Mouse (Mus musculus): ENCODE results near the gene Vac14. TPM values are rescaled to one million over a fixed set of nuclear protein-coding genes. Genes with fewer than 3 reads are reported as not detected.

Gene Vac14
- polyA plus RNA-seq, 1 experiment from 2014 or later = 12.6 TPM

GRCm38 (mm10) chr8:110718969-110719670 lies 100.7 kb downstream of the Vac14 start:
- H3K36me3 ChIP-seq = no peaks in the 10 kb centered on the region
- no peaks in the 10 kb centered on the region for H3K9me3 ChIP-seq (replicated peaks)
- 41% methylated on average over 12 of the region's 12 CpGs for WGBS
- H3K4me2 ChIP-seq = no peak overlapping the region
- H3K27me3 ChIP-seq = no peaks in the 10 kb centered on the region
- no peak overlapping the region for H3K4me3 ChIP-seq
- H3K9ac ChIP-seq = no peak overlapping the region
- H3K4me1 ChIP-seq (replicated peaks) = peaks cover 83% of the 10 kb centered on the region
- H3K27ac ChIP-seq = peak overlapping the region; percentile 91
- ATAC-seq (replicated peaks; ENCODE audit: insufficient number of reproducible peaks, insufficient read depth, low FRiP score, low read depth) = no peak

- no peak for ATAC-seq (replicated peaks; ENCODE audit: insufficient number of reproducible peaks, insufficient read depth, low FRiP score, low read depth)
- WGBS = 74% methylated on average over 6 of the region's 6 CpGs
These were observed 101.7 kb downstream of the Vac14 start for GRCm38 (mm10) chr8:110719898-110720653.

GRCm38 (mm10) chr8:110720685-110721598 lies 102.6 kb downstream of the Vac14 start, which contains the start of gene Mtss1l:
TSS of gene Mtss1l (plus strand) at chr8:110721476.
- Histone ChIP-seq H3K9me3 (replicated peaks) (no peaks in the 10 kb centered on the region), H3K9ac (peak within 1 kb of the TSS; percentile 95), H3K36me3 (0 out of 2 replicates have a peak, but pooled peaks cover 4% of the 10 kb centered on the region), H3K4me2 (peak within 1 kb of the TSS; percentile 86), H3K27ac (peak within 1 kb of the TSS; percentile 91), H3K4me1 (replicated peaks) (peaks cover 82% of the 10 kb centered on the region), H3K27me3 (no peaks in the 10 kb centered on the region), H3K4me3 (peak within 1 kb of the TSS; percentile 81)
- peak; percentile 83 for ATAC-seq (replicated peaks; ENCODE audit: insufficient number of reproducible peaks, insufficient read depth, low FRiP score, low read depth)
- 8% methylated on average over 51 of the region's 75 CpGs for WGBS

More at GRCm38 (mm10) chr8:110719898-110720653, 101.7 kb downstream of the Vac14 start:
- Histone ChIP-seq H3K27ac (peak overlapping the region; percentile 91), H3K36me3 (0 out of 2 replicates have a peak, but pooled peaks cover 4% of the 10 kb centered on the region), H3K4me3 (no peak overlapping the region), H3K9me3 (replicated peaks) (no peaks in the 10 kb centered on the region), H3K9ac (0 out of 2 replicates have a peak overlapping the region, but pooled peaks have one; percentile 95), H3K4me1 (replicated peaks) (peaks cover 83% of the 10 kb centered on the region), H3K27me3 (no peaks in the 10 kb centered on the region), H3K4me2 (peak overlapping the region; percentile 86; the same call in 1 of the 2 replicates)

GRCm38 (mm10) chr8:110721606-110722413 lies 103.4 kb downstream of the Vac14 start:
- peak overlapping the region; percentile 91 for H3K27ac ChIP-seq
- 1% methylated on average over 56 of the region's 59 CpGs for WGBS
- ATAC-seq (replicated peaks; ENCODE audit: insufficient number of reproducible peaks, insufficient read depth, low FRiP score, low read depth) = peak; percentile 63
- H3K4me3 ChIP-seq = peak overlapping the region; percentile 81
- H3K36me3 ChIP-seq = 0 out of 2 replicates have a peak, but pooled peaks cover 4% of the 10 kb centered on the region
- H3K4me2 ChIP-seq = peak overlapping the region; percentile 86
- H3K27me3 ChIP-seq = no peaks in the 10 kb centered on the region
- H3K9me3 ChIP-seq (replicated peaks) = no peaks in the 10 kb centered on the region
- peak overlapping the region; percentile 95 for H3K9ac ChIP-seq
- peaks cover 79% of the 10 kb centered on the region for H3K4me1 ChIP-seq (replicated peaks)

GRCm38 (mm10) chr8:110722414-110723011 lies 104.1 kb downstream of the Vac14 start:
- Histone ChIP-seq H3K27me3 (no peaks in the 10 kb centered on the region), H3K36me3 (peaks cover 10% of the 10 kb centered on the region), H3K4me3 (peak overlapping the region; percentile 81), H3K9me3 (replicated peaks) (no peaks in the 10 kb centered on the region), H3K4me2 (peak overlapping the region; percentile 86), H3K27ac (peak overlapping the region; percentile 91), H3K9ac (peak overlapping the region; percentile 95), H3K4me1 (replicated peaks) (peaks cover 76% of the 10 kb centered on the region)
- 48% methylated on average over 11 of the region's 11 CpGs for WGBS
- no peak for ATAC-seq (replicated peaks; ENCODE audit: insufficient number of reproducible peaks, insufficient read depth, low FRiP score, low read depth)

- no peak for ATAC-seq (replicated peaks; ENCODE audit: insufficient number of reproducible peaks, insufficient read depth, low FRiP score, low read depth)
- H3K27ac ChIP-seq = peak overlapping the region; percentile 56; the same call in 1 of the 2 replicates
- 70% methylated on average over 3 of the region's 3 CpGs for WGBS
- H3K4me2 ChIP-seq = peak overlapping the region; percentile 86; the same call in 1 of the 2 replicates
- no peaks in the 10 kb centered on the region for H3K27me3 ChIP-seq
- H3K9ac ChIP-seq = peak overlapping the region; percentile 33; the same call in 1 of the 2 replicates
- peaks cover 30% of the 10 kb centered on the region for H3K36me3 ChIP-seq
- peaks cover 61% of the 10 kb centered on the region for H3K4me1 ChIP-seq (replicated peaks)
- H3K4me3 ChIP-seq = no peak overlapping the region
- no peaks in the 10 kb centered on the region for H3K9me3 ChIP-seq (replicated peaks)
These were observed 106.1 kb downstream of the Vac14 start for GRCm38 (mm10) chr8:110724493-110724892.

- Histone ChIP-seq H3K4me1 (replicated peaks) (peaks cover 54% of the 10 kb centered on the region), H3K9ac (peak overlapping the region; percentile 33; the same call in 1 of the 2 replicates), H3K4me2 (peak overlapping the region; percentile 86), H3K9me3 (replicated peaks) (no peaks in the 10 kb centered on the region), H3K27ac (peak overlapping the region; percentile 56), H3K4me3 (no peak overlapping the region), H3K27me3 (no peaks in the 10 kb centered on the region), H3K36me3 (peaks cover 35% of the 10 kb centered on the region)
- WGBS = 59% methylated on average over 7 of the region's 7 CpGs
- ATAC-seq (replicated peaks; ENCODE audit: insufficient number of reproducible peaks, insufficient read depth, low FRiP score, low read depth) = no peak
These were observed 106.9 kb downstream of the Vac14 start for GRCm38 (mm10) chr8:110725084-110725838.

GRCm38 (mm10) chr8:110726893-110727292 lies 108.5 kb downstream of the Vac14 start:
- H3K4me2 ChIP-seq = no peak overlapping the region
- H3K4me1 ChIP-seq (replicated peaks) = peaks cover 45% of the 10 kb centered on the region
- no peaks in the 10 kb centered on the region for H3K9me3 ChIP-seq (replicated peaks)
- H3K9ac ChIP-seq = no peak overlapping the region
- H3K27me3 ChIP-seq = no peaks in the 10 kb centered on the region
- 12% methylated on average over 18 of the region's 18 CpGs for WGBS
- H3K4me3 ChIP-seq = no peak overlapping the region
- 0 out of 2 replicates have a peak, but pooled peaks have one; percentile 12 for ATAC-seq (replicated peaks; ENCODE audit: insufficient number of reproducible peaks, insufficient read depth, low FRiP score, low read depth)
- no peak overlapping the region for H3K27ac ChIP-seq
- peaks cover 51% of the 10 kb centered on the region for H3K36me3 ChIP-seq

- no peaks in the 10 kb centered on the region for H3K9me3 ChIP-seq (replicated peaks)
- ATAC-seq (replicated peaks; ENCODE audit: insufficient number of reproducible peaks, insufficient read depth, low FRiP score, low read depth) = no peak
- H3K4me3 ChIP-seq = no peak overlapping the region
- H3K27me3 ChIP-seq = no peaks in the 10 kb centered on the region
- H3K36me3 ChIP-seq = peaks cover 89% of the 10 kb centered on the region
- no peak overlapping the region for H3K9ac ChIP-seq
- H3K4me1 ChIP-seq (replicated peaks) = peaks cover 7% of the 10 kb centered on the region
- 89% methylated on average over 8 of the region's 8 CpGs for whole genome bisulfite sequencing
- H3K27ac ChIP-seq = no peak overlapping the region
- no peak overlapping the region for H3K4me2 ChIP-seq
These were observed 113.0 kb downstream of the Vac14 start for GRCm38 (mm10) chr8:110731346-110731859.
